Mouse (Mus musculus) gastrocnemius, postnatal 36 days (tissue): ENCODE data around the gene Gm10803. TPM values are rescaled to one million over a fixed set of nuclear protein-coding genes. Genes with fewer than 3 reads are reported as not detected.
A peak's percentile ranks its signal among the peaks of the same experiment; 100 is the strongest.
"Not testable (repeated sequence)": the region's sequence is repeated elsewhere in the genome, so short reads cannot be mapped to it uniquely, and the experiment has no call there.

Experiments used
- DNase-seq, 2 experiments: peaks; one replicate each; pipeline ENCODE4 v3.0.0; 2022
- intact Hi-C: fragments of 180-260 bp; cut with DNase I; formaldehyde crosslinking; loops from one replicate; pipeline ENCODE4 v1.15.1; 2025
- long read RNA-seq, 2 experiments: library from polyadenylated mRNA; stranded (forward); transcript quantifications; one replicate each; pipeline ENCODE4 v2.0.0; 2021
- total RNA-seq, 2 experiments: library from RNA; stranded (reverse); gene quantifications; 2 replicates each; pipeline ENCODE4 v1.2.3; 2021

The Gm10803 gene
- total RNA-seq: not detected
- long read RNA-seq, experiment 1: 0 reads
- long read RNA-seq, experiment 2: 0 reads

- intact Hi-C loops: not testable (repeated sequence)
These were observed at the start of gene Gm10803 for GRCm38 (mm10) chr2:93560268-93560667. Gene Gm10803, plus strand, starts transcription at chr2:93560568.

GRCm38 (mm10) chr2:93510839-93511238 lies 49.5 kb upstream of the Gm10803 start:
- no peak for DNase-seq
- intact Hi-C loops: no loop called here

More at GRCm38 (mm10) chr2:93560268-93560667, at the start of gene Gm10803:
- DNase-seq: not testable (repeated sequence)

- no peak for DNase-seq
- intact Hi-C loops: no loop called here
These were observed 48.2 kb upstream of the Gm10803 start for GRCm38 (mm10) chr2:93512130-93512529.

GRCm38 (mm10) chr2:93515246-93515645 lies 45.1 kb upstream of the Gm10803 start:
- intact Hi-C loops: no loop called here
- no peak for DNase-seq

- intact Hi-C loops: no loop called here
- no peak for DNase-seq
These were observed 39.3 kb upstream of the Gm10803 start for GRCm38 (mm10) chr2:93521042-93521441.

GRCm38 (mm10) chr2:93521571-93521970 lies 38.8 kb upstream of the Gm10803 start:
- intact Hi-C loops: no loop called here
- no peak for DNase-seq

- intact Hi-C loops: no loop called here
- DNase-seq: no peak
These were observed 38.4 kb upstream of the Gm10803 start for GRCm38 (mm10) chr2:93522005-93522404.

- intact Hi-C loops: no loop called here
These were observed 35.2 kb upstream of the Gm10803 start for GRCm38 (mm10) chr2:93525033-93525762.

GRCm38 (mm10) chr2:93529602-93530001 lies 30.8 kb upstream of the Gm10803 start:
- no peak for DNase-seq
- intact Hi-C loops: no loop called here

More at GRCm38 (mm10) chr2:93525033-93525762, 35.2 kb upstream of the Gm10803 start:
- DNase-seq: no peak

- intact Hi-C loops: no loop called here
- DNase-seq: no peak
These were observed 26.5 kb upstream of the Gm10803 start for GRCm38 (mm10) chr2:93533891-93534290.

GRCm38 (mm10) chr2:93537385-93537967 lies 22.9 kb upstream of the Gm10803 start:
- DNase-seq: no peak
- intact Hi-C loops: no loop called here

- DNase-seq: peak in 1 of 2 experiments; percentile 15
These were observed 22.2 kb upstream of the Gm10803 start for GRCm38 (mm10) chr2:93538140-93538539.

GRCm38 (mm10) chr2:93541771-93542170 lies 18.6 kb upstream of the Gm10803 start:
- DNase-seq: no peak
- intact Hi-C loops: no loop called here

More at GRCm38 (mm10) chr2:93538140-93538539, 22.2 kb upstream of the Gm10803 start:
- intact Hi-C loops: no loop called here

GRCm38 (mm10) chr2:93552676-93553521 lies 7.5 kb upstream of the Gm10803 start:
- DNase-seq: no peak
- intact Hi-C loops: no loop called here

- intact Hi-C loops: no loop called here
- DNase-seq: no peak
These were observed 6.5 kb upstream of the Gm10803 start for GRCm38 (mm10) chr2:93553905-93554304.

GRCm38 (mm10) chr2:93565647-93566046 lies 5.3 kb downstream of the Gm10803 start:
- intact Hi-C loops: no loop called here
- no peak for DNase-seq

GRCm38 (mm10) chr2:93567675-93568074 lies 7.3 kb downstream of the Gm10803 start:
- intact Hi-C loops: no loop called here
- peak; percentile 55 to 64 for DNase-seq

GRCm38 (mm10) chr2:93572565-93572964 lies 12.2 kb downstream of the Gm10803 start:
- intact Hi-C loops: no loop called here
- no peak for DNase-seq

GRCm38 (mm10) chr2:93581271-93581670 lies 20.9 kb downstream of the Gm10803 start:
- intact Hi-C loops: no loop called here
- DNase-seq: no peak

- DNase-seq: no peak
- intact Hi-C loops: no loop called here
These were observed 25.5 kb downstream of the Gm10803 start for GRCm38 (mm10) chr2:93585821-93586220.

GRCm38 (mm10) chr2:93587446-93587845 lies 27.1 kb downstream of the Gm10803 start:
- no peak for DNase-seq
- intact Hi-C loops: no loop called here
